Mouse (Mus musculus) hindbrain, postnatal 0 days (tissue): ENCODE data around the gene Zdhhc8. TPM values are rescaled to one million over a fixed set of nuclear protein-coding genes. Genes with fewer than 3 reads are reported as not detected.

ENCODE experiments used
- ATAC-seq: fragments of 200-750 bp; cut with Nextera tagmentation; 2 replicates; pipeline ENCODE4 v1.8.0; 2017; ENCODE audit warnings: mild to moderate bottlenecking, moderate TSS enrichment, moderate library complexity
- DNase-seq: peaks from one replicate; pipeline ENCODE4 v3.0.0-alpha.2; 2015; ENCODE audit warnings: low spot score
- H3K27ac ChIP-seq: fragments of 300-500 bp; sonication (generic); 2 replicates; pipeline ENCODE4 v1.5.1; 2014; ENCODE audit warnings: mild to moderate bottlenecking
- H3K27me3 ChIP-seq: fragments of 300-500 bp; sonication (generic); 2 replicates; pipeline ENCODE4 v1.6.1; 2014; ENCODE audit warnings: low read length, mixed read lengths; ENCODE audit not compliant: insufficient read depth
- H3K36me3 ChIP-seq: fragments of 300-500 bp; sonication (generic); 2 replicates; pipeline ENCODE4 v1.6.1; 2014; ENCODE audit warnings: low read length, mixed read lengths; ENCODE audit not compliant: insufficient read depth
- H3K4me1 ChIP-seq: fragments of 300-500 bp; sonication (generic); 2 replicates; pipeline ENCODE4 v1.6.1; 2014; ENCODE audit warnings: antibody characterized with exemption, low read length, mixed read lengths; ENCODE audit not compliant: insufficient read depth
- H3K4me2 ChIP-seq: fragments of 300-500 bp; sonication (generic); 2 replicates; pipeline ENCODE4 v1.6.1; 2014; ENCODE audit warnings: low read depth, mild to moderate bottlenecking, low read length, moderate library complexity, mixed read lengths
- H3K4me3 ChIP-seq: fragments of 300-500 bp; sonication (generic); 2 replicates; pipeline ENCODE4 v1.5.1; 2014; ENCODE audit warnings: low read length
- H3K9ac ChIP-seq: fragments of 300-500 bp; sonication (generic); replicated peaks from 2 replicates; pipeline ENCODE4 v1.6.1; 2014; ENCODE audit warnings: mild to moderate bottlenecking, low read length, moderate library complexity, mixed read lengths
- H3K9me3 ChIP-seq: fragments of 300-500 bp; sonication (generic); 2 replicates; pipeline ENCODE4 v1.6.1; 2016; ENCODE audit warnings: low read length, mixed read lengths
- CTCF ChIP-seq: IDR thresholded peaks from 2 replicates; pipeline ENCODE4 v1.5.1; 2016; ENCODE audit warnings: antibody characterized with exemption, control low read depth, low read depth
- WGBS: fragments of 180-500 bp; shearing (Covaris S2); extraction: QIAGEN DNeasy Blood & Tissue Kit; methylation state at CpG from one replicate; pipeline ENCODE4 v1.1.7; 2014; 5-methylcytosine and 5-hydroxymethylcytosine counted together
- polyA plus RNA-seq: library from polyadenylated mRNA; unstranded; fragments of >200 nt; fragmentation: Nextera tagmentation; extraction: Ambion mirVana; gene quantifications from 2 replicates; pipeline ENCODE4 v1.2.1, GENCODE M21; 2015
- total RNA-seq: library from RNA; depleted of rRNA; stranded (reverse); fragments of >200 nt; gene quantifications from 2 replicates; pipeline ENCODE4 v1.2.3, GENCODE M21; 2014

Zdhhc8 gene
- total and polyA plus RNA-seq, 2 experiments from 2014 or later: 14.5 to 34.0 TPM

DNA sequence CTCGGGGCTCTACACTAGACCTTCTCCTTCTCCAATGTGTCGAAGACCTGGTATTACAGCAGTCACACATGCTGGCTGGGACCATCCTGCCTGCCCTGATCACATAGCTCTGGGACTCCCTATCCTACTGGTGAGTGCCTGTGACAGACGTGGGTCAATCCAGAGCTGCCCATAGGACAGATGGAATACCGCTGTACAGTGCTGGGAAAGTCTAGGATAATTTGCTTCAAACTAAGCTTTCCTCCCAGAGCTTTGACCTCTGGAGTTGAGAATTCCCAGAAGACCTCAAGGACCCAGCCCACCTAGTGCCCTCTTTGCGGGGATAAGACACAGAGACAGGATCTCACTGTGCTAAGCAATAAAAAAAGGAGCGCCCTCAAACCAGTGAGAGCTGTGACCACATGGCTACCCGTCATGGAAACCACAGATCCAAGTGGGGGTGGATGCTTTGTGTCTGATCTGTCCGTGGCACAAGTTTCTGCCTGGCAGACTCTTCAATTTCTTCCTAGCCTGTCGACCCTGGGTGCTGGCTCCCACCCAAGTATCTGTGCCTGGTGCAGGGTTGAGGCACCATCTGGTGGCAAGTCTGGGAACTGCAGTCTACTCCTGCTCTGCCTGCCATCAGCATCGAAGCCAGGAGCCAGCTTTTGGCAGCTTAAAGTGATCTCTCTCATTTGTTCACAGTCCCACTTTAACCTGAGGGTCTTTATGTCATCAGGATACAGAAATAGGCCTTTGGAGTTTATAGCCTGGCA, 23.3 kb downstream of the Zdhhc8 start:
- H3K9me3 ChIP-seq: no peaks in the 10 kb centered on the region
- peak; percentile 27; the same call in 1 of the 2 replicates for ATAC-seq
- peak; percentile 100 for TF ChIP-seq CTCF
- DNase-seq: peak; percentile 96
- no peak overlapping the region for H3K4me3 ChIP-seq
- no peak overlapping the region for H3K27ac ChIP-seq
- no peaks in the 10 kb centered on the region for H3K36me3 ChIP-seq
- H3K9ac ChIP-seq: no peak overlapping the region
- H3K4me2 ChIP-seq: no peak overlapping the region
- peaks cover 18% of the 10 kb centered on the region for H3K4me1 ChIP-seq
- no peaks in the 10 kb centered on the region for H3K27me3 ChIP-seq
- WGBS: 38% methylated on average over 10 of the region's 10 CpGs

DNA sequence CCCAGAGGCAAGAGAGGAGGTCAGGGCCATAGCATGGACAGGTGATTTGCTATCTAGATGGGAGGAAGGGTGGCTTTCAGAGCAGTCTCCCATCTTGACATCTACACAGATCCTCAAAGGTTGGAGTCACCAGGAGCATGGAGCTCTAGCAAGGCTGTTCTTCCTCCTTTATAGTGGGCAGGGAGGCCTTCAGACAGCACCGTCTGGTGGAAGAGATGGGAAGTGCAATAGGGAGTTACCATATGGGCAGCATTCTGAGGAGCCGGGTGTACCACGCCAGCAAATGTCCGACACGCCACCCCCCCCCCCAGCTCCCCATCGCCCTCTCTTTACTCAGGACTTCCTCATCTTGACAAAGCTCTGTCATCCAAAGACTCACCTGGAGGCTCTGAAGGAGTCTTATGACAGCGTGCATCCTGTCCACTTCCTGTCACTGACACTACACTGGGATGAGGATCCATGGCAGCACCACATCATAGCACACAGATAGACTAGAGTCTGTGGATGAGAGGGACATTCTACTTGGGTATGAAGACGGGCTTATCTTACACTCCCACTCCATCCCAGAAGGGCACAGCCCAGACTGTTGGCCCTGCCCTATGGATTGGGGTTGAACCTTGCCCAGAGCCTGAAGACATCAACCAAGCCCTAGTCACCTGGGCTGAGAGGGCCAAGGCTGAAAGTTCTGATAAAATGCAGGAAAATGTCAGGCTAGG, 24.1 kb downstream of the Zdhhc8 start:
- peak; percentile 94 for TF ChIP-seq CTCF
- H3K27ac ChIP-seq: no peak overlapping the region
- no peaks in the 10 kb centered on the region for H3K36me3 ChIP-seq
- H3K4me3 ChIP-seq: no peak overlapping the region
- ATAC-seq (0 out of 2 replicates have a peak, but pooled peaks have one; percentile 10), DNase-seq (peak; percentile 80)
- H3K27me3 ChIP-seq: no peaks in the 10 kb centered on the region
- H3K4me2 ChIP-seq: no peak overlapping the region
- H3K9ac ChIP-seq: no peak overlapping the region
- no peaks in the 10 kb centered on the region for H3K9me3 ChIP-seq
- H3K4me1 ChIP-seq: peaks cover 18% of the 10 kb centered on the region
- 19% methylated on average over 8 of the region's 8 CpGs for WGBS

DNA sequence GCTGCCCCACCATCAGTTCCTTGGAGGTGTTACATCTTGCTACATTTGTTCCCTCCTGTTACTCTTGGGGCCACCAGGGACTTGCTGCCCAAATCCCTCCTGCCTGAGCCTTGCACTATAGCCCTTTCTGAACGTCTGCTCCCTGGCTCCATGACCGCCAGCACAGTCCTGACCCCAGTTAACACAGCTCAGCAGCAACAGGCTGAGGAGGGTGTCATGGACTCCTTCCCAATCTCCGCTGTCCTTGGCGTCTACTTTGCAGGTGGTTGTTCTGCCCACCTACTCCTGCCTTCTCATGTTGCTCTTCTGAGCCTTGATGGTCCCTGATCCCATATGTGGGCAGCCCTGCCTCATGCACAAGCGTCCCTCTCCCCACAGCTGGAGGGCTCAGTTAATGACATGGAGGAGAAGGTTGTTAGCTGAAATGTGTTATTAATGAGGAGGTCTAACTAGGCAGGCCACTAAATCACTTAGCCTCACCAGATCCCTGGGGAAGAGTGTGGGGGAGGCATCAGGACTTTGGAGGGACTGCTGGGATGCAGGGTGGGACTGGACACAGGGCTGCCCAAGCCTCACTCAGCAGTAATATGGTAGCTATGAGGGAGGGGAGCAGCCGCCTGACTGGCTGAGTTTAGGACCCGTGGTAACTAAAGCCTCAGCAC, 31.4 kb downstream of the Zdhhc8 start:
- no peak overlapping the region for H3K27ac ChIP-seq
- no peak overlapping the region for H3K4me3 ChIP-seq
- WGBS: 65% methylated on average over 7 of the region's 7 CpGs
- H3K9ac ChIP-seq: no peak overlapping the region
- no peak for TF ChIP-seq CTCF
- no peaks in the 10 kb centered on the region for H3K36me3 ChIP-seq
- no peaks in the 10 kb centered on the region for H3K4me1 ChIP-seq
- no peaks in the 10 kb centered on the region for H3K9me3 ChIP-seq
- ATAC-seq (no peak), DNase-seq (no peak)
- H3K27me3 ChIP-seq: no peaks in the 10 kb centered on the region
- H3K4me2 ChIP-seq: no peak overlapping the region

DNA sequence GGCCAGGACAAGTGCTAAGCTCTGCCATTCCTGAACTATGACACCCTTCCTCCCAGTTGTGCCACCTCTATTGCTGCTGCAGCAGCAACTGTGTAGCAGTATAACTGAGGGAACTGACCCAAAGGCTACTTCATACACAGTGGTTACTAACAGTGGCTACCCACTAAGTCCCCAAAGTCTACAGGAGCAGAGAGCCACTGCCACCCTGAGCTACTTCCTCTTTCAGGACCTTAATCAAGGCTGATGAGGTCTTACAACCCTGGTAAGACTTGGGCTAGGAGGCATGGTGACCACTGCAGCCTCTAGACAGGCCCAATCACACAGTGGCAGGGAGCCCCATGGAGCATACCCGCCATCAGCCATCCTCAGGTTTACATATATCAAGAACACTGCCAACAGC, 32.9 kb downstream of the Zdhhc8 start:
- no peak for TF ChIP-seq CTCF
- no peak overlapping the region for H3K4me2 ChIP-seq
- H3K27me3 ChIP-seq: no peaks in the 10 kb centered on the region
- no peak overlapping the region for H3K27ac ChIP-seq
- no peaks in the 10 kb centered on the region for H3K9me3 ChIP-seq
- ATAC-seq: no peak
- no peak overlapping the region for H3K4me3 ChIP-seq
- DNase-seq: no peak
- H3K36me3 ChIP-seq: no peaks in the 10 kb centered on the region
- H3K9ac ChIP-seq: no peak overlapping the region
- 80% methylated on average over 1 of the region's 1 CpGs for WGBS
- no peaks in the 10 kb centered on the region for H3K4me1 ChIP-seq

DNA sequence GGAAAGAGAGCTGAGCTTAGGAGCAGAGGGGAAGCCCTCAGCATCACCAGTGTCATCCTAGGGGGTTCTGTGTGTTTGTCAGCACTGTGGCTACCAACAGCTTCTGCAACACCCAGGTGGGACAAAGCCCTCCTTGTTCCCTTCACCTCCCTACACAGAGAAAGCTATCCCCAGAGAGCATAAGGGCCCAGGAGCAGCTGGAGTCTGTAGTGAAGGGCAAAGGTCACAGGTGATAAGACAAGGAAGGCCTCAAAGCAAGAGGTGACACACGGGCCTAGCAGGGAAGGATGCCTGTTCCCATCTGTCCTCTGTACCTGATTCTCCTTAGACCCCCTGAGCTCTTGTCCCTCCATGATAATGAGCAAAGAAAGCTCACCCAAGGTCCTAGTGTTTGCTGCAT, 33.3 kb downstream of the Zdhhc8 start:
- TF ChIP-seq CTCF: no peak
- no peak overlapping the region for H3K9ac ChIP-seq
- H3K9me3 ChIP-seq: no peaks in the 10 kb centered on the region
- no peak overlapping the region for H3K4me3 ChIP-seq
- no peaks in the 10 kb centered on the region for H3K27me3 ChIP-seq
- WGBS: 55% methylated on average over 1 of the region's 1 CpGs
- no peak overlapping the region for H3K27ac ChIP-seq
- no peak for ATAC-seq
- DNase-seq: no peak
- no peak overlapping the region for H3K4me2 ChIP-seq
- no peaks in the 10 kb centered on the region for H3K4me1 ChIP-seq
- H3K36me3 ChIP-seq: no peaks in the 10 kb centered on the region

DNA sequence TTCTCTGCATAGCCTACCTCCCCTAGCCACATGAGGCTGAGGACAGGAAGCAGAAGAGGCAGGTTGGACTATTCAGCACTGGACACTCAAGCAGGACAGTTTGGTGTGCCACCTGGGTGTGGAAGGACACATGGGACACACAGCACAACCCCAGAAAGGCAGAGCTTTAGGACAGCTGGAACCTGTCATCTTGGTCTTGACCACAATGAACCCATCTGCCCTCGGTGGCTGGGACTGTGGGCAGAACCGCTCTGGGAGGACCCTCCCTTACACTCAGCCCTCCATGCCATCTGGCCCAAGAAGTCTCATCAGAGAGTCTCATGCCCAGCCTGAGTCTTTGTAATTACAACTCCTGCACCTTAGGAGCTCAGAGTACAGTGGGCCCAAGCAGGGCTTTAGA, 34.9 kb downstream of the Zdhhc8 start:
- no peak overlapping the region for H3K4me2 ChIP-seq
- no peak overlapping the region for H3K4me3 ChIP-seq
- no peak overlapping the region for H3K27ac ChIP-seq
- no peaks in the 10 kb centered on the region; the same call in 1 of the 2 replicates for H3K4me1 ChIP-seq
- WGBS: 71% methylated on average over 2 of the region's 2 CpGs
- TF ChIP-seq CTCF: no peak
- H3K36me3 ChIP-seq: no peaks in the 10 kb centered on the region
- H3K9me3 ChIP-seq: no peaks in the 10 kb centered on the region
- no peaks in the 10 kb centered on the region for H3K27me3 ChIP-seq
- no peak for ATAC-seq
- no peak for DNase-seq
- no peak overlapping the region for H3K9ac ChIP-seq
